Mouse (Mus musculus) macrophage (primary cell): ENCODE data around the gene Mrpl47. TPM values are rescaled to one million over a fixed set of nuclear protein-coding genes. Genes with fewer than 3 reads are reported as not detected.
"Not testable (repeated sequence)": the region's sequence is repeated elsewhere in the genome, so short reads cannot be mapped to it uniquely, and the experiment has no call there.

ENCODE experiments used
- H3K27ac ChIP-seq: fragments of 350-480 bp; formaldehyde crosslinking; 2 replicates; pipeline ENCODE4 v1.9.0; 2021
- H3K36me3 ChIP-seq: fragments of 350-480 bp; formaldehyde crosslinking; 2 replicates; pipeline ENCODE4 v1.9.0; 2021; ENCODE audit errors: inconsistent target
- H3K4me3 ChIP-seq: fragments of 350-480 bp; formaldehyde crosslinking; 2 replicates; pipeline ENCODE4 v1.9.0; 2021; ENCODE audit errors: inconsistent target
- H3K79me2 ChIP-seq: fragments of 350-480 bp; formaldehyde crosslinking; 2 replicates; pipeline ENCODE4 v1.9.0; 2021; ENCODE audit errors: inconsistent target
- WGBS: methylation state at CpG from one replicate; pipeline ENCODE4 v1.1.7; 2026; ENCODE audit warnings: inconsistent platforms; ENCODE audit not compliant: missing documents; 5-methylcytosine and 5-hydroxymethylcytosine counted together
- polyA plus RNA-seq: library from polyadenylated mRNA; stranded (reverse); fragments of 250-400 nt; gene quantifications from 3 replicates; pipeline ENCODE4 v1.2.4, GENCODE M21; 2018; ENCODE audit warnings: inconsistent platforms
- total RNA-seq, 78 experiments: library from RNA; depleted of rRNA; stranded (reverse); fragments of 250-400 nt; gene quantifications; 1 replicate in 9 of 78; 2 replicates in 24 of 78; 3 replicates in 43 of 78; 4 replicates in 2 of 78; pipeline ENCODE4 v1.2.4; 2018; ENCODE audit warnings: inconsistent platforms in 56 of 78

The Mrpl47 gene
- total RNA-seq (2018; cell fraction: chromatin; rRNA removed), result 10 to 100 TPM in 2 of 26 experiments, 1 to 10 TPM in 23, under 1 TPM in 1; 0.81 to 10.7 (median 5.1) TPM
- 10 to 100 TPM in 17 of 26 experiments, 1 to 10 TPM in 9; 5.8 to 23.9 (median 14.9) TPM for total RNA-seq (2018; cell fraction: cytosol; rRNA removed)
- 10 to 100 TPM in 8 of 26 experiments, 1 to 10 TPM in 18; 2.3 to 19.1 (median 6.8) TPM for total RNA-seq (2018; cell fraction: nucleus; rRNA removed)
- 9.5 to 15.0 TPM (median 10.7 TPM) in 3 replicates for polyA plus RNA-seq

DNA sequence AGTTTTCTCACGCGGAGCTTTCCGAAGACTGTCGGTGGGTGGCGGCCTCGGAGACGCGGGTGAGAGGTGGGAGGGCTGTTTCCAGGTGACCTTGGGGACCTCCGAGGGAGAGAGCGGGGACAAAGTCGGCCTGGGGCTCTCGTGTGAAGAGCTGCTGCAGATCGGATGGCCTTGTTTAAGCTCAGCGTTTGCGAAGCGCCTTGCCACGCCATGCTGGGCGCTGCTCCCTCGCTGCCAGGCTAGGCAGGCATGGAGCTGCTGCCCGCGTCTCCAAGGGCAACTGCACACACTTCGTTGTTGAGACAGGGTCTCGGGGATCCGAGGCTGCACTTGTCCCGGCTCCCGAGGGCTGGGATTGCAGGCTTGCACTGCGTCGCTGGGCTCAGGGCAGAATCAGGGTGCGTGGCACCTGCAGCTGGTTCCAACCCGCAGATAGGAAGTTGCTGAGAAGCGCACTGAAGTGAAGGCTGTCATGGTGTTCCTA is at the start of gene Mrpl47:
TSS of gene Mrpl47 (minus strand) at position 434 of the 484 bp plus-strand sequence.
- 2% methylated on average over 31 of the region's 31 CpGs for WGBS
- H3K79me2 ChIP-seq, result peaks cover 70% of the 10 kb centered on the region
- H3K27ac ChIP-seq, result peak within 1 kb of the TSS; percentile 52
- peaks cover 8% of the 10 kb centered on the region; the same call in 1 of the 2 replicates for H3K36me3 ChIP-seq
- peak within 1 kb of the TSS; percentile 82 for H3K4me3 ChIP-seq

DNA sequence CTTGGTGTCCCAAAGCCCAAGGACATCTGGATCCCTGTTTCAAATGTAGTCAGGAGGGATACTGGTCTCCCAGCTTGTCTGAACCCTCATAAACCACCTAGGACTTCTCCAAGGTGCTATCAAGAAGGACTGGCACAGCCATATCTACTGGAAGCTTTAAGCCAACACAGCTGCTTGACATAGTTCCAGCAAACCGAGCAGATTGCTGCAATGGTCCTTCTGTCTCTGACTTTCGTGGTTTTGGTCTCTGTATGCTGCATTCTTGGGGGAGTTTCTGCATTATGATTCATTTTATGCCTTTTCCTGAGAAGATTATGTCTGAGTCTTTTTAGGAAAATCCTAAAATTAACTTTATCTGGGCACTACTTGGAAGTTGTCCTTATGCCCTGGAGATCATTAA is 33.4 kb upstream of the Mrpl47 start:
- H3K36me3 ChIP-seq, result no peaks in the 10 kb centered on the region
- WGBS, result 44% methylated on average over 2 of the region's 2 CpGs
- H3K79me2 ChIP-seq, result no peaks in the 10 kb centered on the region
- no peak overlapping the region for H3K4me3 ChIP-seq
- no peak overlapping the region for H3K27ac ChIP-seq

DNA sequence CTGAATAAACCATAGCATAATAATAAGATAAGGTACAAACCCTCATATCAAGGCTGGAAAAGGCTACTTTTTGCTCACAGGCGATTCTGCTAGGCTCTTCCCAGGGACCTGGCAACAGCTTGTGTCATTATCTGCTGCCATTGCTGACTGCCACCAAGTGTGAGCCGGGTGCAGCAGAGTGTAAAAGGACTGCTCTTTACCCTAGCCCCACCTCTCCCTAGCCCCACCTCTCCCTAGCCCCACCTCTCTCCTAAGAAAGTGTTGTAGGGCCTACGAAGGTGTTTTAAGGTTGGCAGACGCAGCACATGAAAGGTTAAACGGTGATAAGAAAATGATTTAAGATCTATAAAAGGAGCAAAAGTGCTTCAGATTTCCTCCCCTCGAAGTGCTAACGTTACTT is 26.5 kb upstream of the Mrpl47 start:
- WGBS, result 63% methylated on average over 7 of the region's 7 CpGs

DNA sequence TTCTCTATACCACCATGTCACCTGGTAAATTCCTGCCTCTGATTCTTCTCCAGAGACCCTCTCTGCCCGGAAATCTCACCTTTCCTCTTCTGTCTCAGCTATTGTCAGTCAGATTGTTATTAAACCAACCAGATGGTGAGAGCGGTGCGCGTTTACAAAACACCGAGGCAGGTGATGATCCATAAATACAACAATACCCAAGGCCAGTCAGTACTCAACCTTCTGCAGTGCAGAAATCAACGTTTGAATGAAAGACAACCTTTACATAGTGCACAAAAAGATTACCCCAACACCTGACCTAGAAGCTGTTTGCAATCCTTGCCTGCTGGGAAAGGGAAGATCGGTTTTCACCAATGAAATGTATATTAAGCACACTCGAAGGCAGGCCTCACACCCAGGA is 25.6 kb upstream of the Mrpl47 start:
- 79% methylated on average over 8 of the region's 8 CpGs for WGBS
- H3K79me2 ChIP-seq, result no peaks in the 10 kb centered on the region
- no peak overlapping the region for H3K27ac ChIP-seq
- no peaks in the 10 kb centered on the region for H3K36me3 ChIP-seq
- no peak overlapping the region for H3K4me3 ChIP-seq

More for the DNA sequence above, 26.5 kb upstream of the Mrpl47 start:
- Histone ChIP-seq H3K79me2 (no peaks in the 10 kb centered on the region), H3K27ac (no peak overlapping the region), H3K4me3 (no peak overlapping the region), H3K36me3 (no peaks in the 10 kb centered on the region)

DNA sequence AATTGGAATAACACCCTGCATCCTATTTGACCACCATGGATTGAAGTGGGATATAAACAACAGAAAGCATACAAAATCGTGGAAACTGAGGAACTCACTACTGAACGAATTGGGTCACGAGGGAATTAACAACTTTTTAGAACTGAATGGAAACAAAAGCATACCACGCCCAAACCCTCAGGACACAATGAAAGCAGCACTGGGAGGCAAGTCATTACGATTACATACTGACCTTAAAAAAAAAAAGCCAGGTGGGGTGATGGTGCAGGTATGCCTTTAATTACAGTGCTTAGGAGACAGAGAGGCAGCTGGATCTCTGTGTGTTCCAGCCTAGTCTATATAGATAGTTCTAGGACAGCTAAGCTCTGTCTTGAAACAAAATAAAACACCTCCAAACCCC is 21.8 kb upstream of the Mrpl47 start:
- Histone ChIP-seq H3K27ac (no peak overlapping the region), H3K4me3 (no peak overlapping the region), H3K79me2 (no peaks in the 10 kb centered on the region), H3K36me3 (no peaks in the 10 kb centered on the region)
- 91% methylated on average over 5 of the region's 5 CpGs for WGBS

DNA sequence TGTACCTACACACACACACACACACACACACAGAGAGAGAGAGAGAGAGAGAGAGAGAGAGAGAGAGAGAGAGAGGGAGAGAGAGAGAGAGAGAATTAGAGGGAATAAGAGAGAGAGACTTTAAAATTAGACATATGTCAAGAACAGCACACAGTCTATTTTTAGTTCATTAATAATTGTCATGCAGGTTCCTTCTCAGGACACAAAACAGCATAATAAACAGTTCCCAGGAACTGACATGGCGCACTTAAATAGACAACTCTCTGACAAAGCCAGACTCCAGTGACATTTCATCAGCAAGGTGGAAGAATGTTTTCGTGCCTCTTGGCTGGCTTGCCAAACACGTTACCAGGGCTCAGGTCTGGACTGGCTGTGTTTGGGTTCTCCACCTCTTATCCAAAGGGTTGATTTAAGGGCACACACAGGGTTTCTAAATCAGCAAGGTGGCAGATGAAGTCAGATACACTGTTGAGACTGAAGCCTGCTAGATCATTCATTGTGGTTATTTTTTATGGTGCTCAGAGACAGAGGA is 17.0 kb upstream of the Mrpl47 start:
- WGBS, result 97% methylated on average over 3 of the region's 3 CpGs
- Histone ChIP-seq H3K79me2 (no peaks in the 10 kb centered on the region), H3K27ac (no peak overlapping the region), H3K36me3 (peaks cover 26% of the 10 kb centered on the region), H3K4me3 (no peak overlapping the region)

DNA sequence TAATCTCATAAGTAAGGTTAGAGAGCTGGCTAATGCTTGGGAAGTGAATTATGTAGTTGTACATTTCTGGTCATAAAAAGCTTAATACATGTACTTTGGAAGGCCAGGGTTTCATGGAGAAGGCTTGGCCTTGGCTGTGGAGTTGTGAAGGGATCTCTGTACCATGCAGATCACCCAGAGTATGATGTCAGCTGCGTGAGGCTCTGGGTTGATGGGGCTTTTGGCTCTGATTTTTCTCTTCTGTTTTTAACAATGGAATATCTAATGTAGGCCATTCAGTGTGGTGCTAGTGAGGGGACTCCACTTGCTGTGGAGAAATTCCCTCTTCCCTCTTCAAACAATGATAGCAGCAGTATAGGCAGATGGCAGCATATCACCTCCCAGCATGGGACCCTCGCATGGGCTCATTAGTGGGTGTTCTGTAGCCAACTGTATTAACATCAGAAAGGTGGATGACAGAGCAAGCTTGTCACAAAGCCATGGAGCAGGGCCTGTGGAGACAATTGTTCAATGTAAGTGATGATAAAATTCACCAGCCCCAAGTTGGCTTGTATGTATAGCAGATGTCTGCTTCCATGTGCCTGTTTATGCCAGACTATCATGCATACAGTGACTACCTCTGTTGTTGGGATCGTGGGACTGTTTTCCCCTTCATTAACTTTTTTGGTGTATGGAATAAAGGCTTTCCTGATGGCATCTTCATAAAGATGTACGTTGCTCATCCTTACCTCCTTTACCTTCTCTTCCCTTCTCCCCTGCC is 12.6 kb upstream of the Mrpl47 start:
- WGBS, result 98% methylated on average over 4 of the region's 4 CpGs
- H3K27ac ChIP-seq, result no peak overlapping the region
- no peak overlapping the region for H3K4me3 ChIP-seq
- peaks cover 63% of the 10 kb centered on the region for H3K36me3 ChIP-seq
- peaks cover 5% of the 10 kb centered on the region; the same call in 1 of the 2 replicates for H3K79me2 ChIP-seq

DNA sequence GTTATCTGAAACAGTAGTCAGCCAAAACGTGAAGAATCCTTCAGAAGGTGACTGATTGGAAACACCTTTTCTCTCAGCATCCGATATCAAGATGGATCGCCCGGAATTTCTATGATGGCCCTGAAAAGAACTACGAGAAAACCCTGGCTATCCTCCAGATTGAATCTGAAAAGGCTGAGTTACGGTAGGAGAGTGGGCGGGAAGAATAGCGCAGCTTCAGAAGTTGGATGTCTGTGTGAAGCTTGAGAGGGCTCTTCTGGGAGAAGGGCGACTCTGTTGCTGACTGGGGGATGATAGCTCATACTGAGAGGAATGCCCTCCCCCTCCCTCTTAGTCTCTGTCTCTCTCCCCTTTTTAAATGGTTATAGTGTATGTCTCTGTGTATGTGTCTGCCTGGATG is 11.0 kb upstream of the Mrpl47 start:
- Histone ChIP-seq H3K79me2 (peaks cover 21% of the 10 kb centered on the region), H3K36me3 (peaks cover 63% of the 10 kb centered on the region), H3K27ac (no peak overlapping the region), H3K4me3 (no peak overlapping the region)
- 96% methylated on average over 9 of the region's 9 CpGs for WGBS

DNA sequence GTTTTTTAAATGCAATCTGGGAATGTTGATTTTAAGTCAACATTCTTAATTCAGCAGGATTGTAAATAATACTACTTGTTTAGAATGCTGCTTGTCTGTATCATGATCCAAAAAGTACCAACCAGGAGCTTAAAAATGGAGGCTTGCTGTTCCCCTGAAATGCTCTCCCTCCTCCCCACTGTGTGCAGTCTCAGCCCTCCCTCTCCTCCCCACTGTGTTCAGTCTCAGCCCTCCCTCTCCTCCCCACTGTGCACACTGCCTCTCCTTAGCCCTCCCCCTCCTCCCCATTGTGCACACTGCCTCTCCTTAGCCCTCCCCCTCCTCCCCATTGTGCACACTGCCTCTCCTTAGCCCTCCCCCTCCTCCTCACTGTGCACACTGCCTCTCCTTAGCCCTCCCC is 8.0 kb upstream of the Mrpl47 start:
- H3K4me3 ChIP-seq, H3K27ac ChIP-seq: not testable (repeated sequence)
- Histone ChIP-seq H3K79me2 (peaks cover 51% of the 10 kb centered on the region), H3K36me3 (peaks cover 44% of the 10 kb centered on the region)

DNA sequence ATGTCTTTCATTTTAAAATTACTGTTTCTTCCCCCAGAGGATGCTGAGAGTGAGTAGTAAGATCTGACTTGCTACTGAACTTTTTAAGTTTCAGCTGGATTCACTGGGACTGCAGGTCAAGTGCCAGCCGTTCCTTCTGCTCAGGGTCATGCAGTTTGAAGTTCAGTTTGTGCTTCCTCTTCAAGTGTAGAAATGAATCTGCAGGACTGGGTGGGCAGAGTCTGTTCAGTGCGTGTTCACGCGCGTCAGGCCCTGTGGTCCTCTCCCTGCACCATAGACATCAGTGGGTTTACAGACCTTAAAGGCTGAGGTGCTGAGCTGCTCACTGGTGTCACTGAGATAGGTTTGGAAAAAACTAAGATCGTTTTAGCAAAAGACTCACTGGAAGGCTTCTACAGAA is 7.6 kb upstream of the Mrpl47 start:
- H3K79me2 ChIP-seq, result peaks cover 55% of the 10 kb centered on the region
- H3K4me3 ChIP-seq, result no peak overlapping the region
- H3K36me3 ChIP-seq, result peaks cover 40% of the 10 kb centered on the region
- H3K27ac ChIP-seq, result no peak overlapping the region
- 95% methylated on average over 6 of the region's 6 CpGs for WGBS

DNA sequence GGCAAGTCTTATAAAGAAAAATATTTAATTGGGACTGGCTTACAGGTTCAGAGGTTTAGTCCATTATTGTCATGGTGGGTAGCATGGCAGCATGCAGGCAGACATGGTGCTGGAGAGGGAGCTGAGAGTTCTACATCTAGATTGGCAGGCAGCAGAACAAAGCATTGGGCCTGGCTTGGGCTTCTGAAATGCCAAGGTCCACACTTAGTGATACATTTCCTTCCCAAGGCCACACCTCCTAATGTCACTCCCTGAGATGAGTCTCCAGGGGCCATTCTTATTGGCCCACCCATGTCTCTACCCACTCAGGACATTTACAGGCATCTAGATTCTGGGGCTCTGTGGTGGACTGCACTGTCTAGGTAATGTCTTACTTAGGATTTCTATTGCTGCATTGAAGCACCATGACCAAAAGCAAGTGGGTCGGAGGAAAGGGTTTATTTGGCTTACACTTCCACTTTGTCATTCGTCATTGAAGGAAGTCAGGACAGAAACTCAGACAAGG is 4.9 kb upstream of the Mrpl47 start:
- Histone ChIP-seq H3K79me2 (peaks cover 82% of the 10 kb centered on the region), H3K27ac (no peak overlapping the region), H3K36me3 (peaks cover 16% of the 10 kb centered on the region), H3K4me3 (no peak overlapping the region)
- WGBS, result 59% methylated on average over 2 of the region's 2 CpGs

DNA sequence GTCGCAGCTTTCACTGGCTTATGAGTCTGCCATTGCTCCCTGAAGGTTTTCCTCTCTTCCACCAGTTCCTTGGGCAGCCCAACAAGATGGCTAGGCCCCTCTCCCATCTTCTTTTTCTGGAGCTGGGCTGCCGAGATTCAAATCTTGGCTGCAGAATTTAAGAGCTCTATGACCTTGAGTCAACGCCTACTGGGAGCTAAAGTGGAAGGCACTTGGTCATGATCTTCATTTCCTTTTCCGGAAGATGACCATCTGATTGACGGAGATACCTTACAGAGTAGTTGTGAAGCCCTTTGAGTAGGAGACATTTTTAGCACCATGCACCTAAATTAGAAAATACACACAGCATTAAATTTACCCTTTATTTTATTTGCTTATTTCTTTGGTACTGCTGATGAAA is 1.1 kb upstream of the Mrpl47 start:
- Histone ChIP-seq H3K79me2 (peaks cover 83% of the 10 kb centered on the region), H3K4me3 (no peak overlapping the region)
- 98% methylated on average over 5 of the region's 5 CpGs for WGBS

DNA sequence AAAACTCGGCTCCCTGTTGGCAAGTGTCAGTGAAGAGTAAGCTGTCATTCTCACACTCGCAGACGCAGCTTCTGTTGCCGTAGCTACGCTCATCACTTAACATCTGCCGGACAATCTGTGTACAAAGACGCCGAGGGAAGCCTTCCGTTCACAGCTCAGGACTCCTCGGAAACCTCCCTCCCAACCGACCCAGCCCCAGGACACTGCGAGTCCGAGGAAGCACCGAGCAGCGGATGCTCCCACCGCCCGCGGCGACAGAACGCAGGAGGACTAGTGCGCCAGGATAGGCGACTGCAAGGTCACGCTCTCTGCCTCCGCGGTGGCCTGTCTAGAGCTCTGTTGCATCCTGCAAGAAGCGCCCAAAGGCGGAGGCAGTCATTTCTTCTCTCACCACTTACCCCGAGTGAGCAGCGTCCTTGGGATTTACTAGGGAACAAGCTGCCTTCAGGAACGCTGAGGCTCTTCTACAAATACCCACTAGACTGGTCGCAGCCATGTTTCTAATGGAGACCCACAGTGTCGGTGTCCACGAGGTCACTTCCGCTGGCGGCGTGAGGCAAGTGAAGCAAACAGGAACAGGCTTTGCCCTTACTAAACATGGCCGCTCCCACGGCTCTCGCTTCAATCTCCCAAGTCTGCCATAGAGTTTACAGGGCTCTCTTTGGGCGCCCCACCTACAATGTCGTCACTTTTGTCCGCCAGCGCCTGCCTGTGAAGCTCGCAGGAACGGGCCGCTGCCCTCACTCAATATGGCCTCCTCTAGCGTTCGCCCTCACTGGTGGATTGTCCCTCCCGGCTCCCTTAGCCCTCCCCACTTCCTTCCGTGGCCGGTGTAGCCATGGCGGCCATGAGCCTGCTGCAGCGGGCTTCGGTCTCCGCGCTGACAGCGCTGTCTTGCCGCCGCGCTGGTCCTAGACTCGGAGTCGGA is 897 bp downstream of the Mrpl47 start, which contains the start of gene Ndufb5:
TSS of gene Ndufb5 (plus strand) at position 747 of the 928 bp plus-strand sequence.
- under 1% methylated on average over 62 of the region's 62 CpGs for WGBS
- peaks cover 11% of the 10 kb centered on the region for H3K36me3 ChIP-seq
- H3K27ac ChIP-seq, result peak within 1 kb of the TSS; percentile 52
- peaks cover 63% of the 10 kb centered on the region for H3K79me2 ChIP-seq
- H3K4me3 ChIP-seq, result peak within 1 kb of the TSS; percentile 82

More for the DNA sequence above, 1.1 kb upstream of the Mrpl47 start:
- no peaks in the 10 kb centered on the region; the same call in 1 of the 2 replicates for H3K36me3 ChIP-seq
- no peak overlapping the region for H3K27ac ChIP-seq

DNA sequence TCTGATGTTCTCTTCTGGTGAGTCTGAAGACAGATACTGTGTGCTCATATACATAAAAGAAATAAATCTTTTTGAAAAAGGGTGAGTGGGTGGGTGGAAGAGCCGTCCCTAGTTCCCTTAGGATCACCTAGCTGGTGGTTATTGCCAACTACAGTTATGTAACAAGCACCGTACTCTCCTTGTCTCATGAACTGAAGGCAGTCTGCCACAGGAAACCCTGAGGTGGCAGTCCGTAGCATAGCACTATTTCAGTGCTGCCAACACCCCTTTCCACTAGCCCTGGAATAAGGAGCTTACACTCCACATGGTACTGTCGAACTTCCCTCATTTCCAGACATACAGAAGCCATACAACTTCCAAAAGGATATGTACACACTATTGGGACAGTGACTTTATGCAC is 9.5 kb downstream of the Mrpl47 start:
- Histone ChIP-seq H3K79me2 (no peaks in the 10 kb centered on the region), H3K4me3 (no peak overlapping the region), H3K27ac (no peak overlapping the region), H3K36me3 (peaks cover 75% of the 10 kb centered on the region)
- 95% methylated on average over 4 of the region's 4 CpGs for WGBS
